ENCODE assay signal across 14 mouse cellular contexts in genomic region chr5:151108955-151109354, GRCm38 (mm10).
DNase-seq lines count a peak whose midpoint lies in the region; ATAC-seq and TF ChIP-seq lines count a peak whose summit lies in the region.
"Had no signal": no experiment of that assay in that cellular context is flagged by ENCODE, and none has a peak within 500 bp of the region (broad histone marks: within the 10 kb centered on the region; RNA-seq: fewer than 3 reads in every experiment).

No protein-coding gene starts in this region.

- H3K4me1 ChIP-seq in hindbrain, embryonic 13.5 days (replicated peaks): peaks cover 17% of the 10 kb centered on the region
- H3K4me1 ChIP-seq in hindbrain, embryonic 11.5 days (replicated peaks; ENCODE audit: control insufficient read depth, insufficient read depth, low read length): no peaks in the 10 kb centered on the region
- H3K4me1 ChIP-seq in limb, embryonic 13.5 days: peaks cover 30% of the 10 kb centered on the region
- H3K4me1 ChIP-seq in limb, embryonic 10.5 days: peaks cover 13% of the 10 kb centered on the region
- H3K4me1 ChIP-seq in embryonic facial prominence, embryonic 12.5 days: peaks cover 17% of the 10 kb centered on the region; the same call in 1 of the 2 replicates
- H3K4me1 ChIP-seq in intestine, postnatal 0 days (replicated peaks; ENCODE audit: control insufficient read depth, insufficient read depth, low read length): peaks cover under 1% of the 10 kb centered on the region; the same call in 1 of the 2 replicates

- H3K27me3 ChIP-seq in hindbrain, embryonic 13.5 days: no peaks in the 10 kb centered on the region
- no peaks in the 10 kb centered on the region for H3K27me3 ChIP-seq in hindbrain, embryonic 11.5 days (ENCODE audit: control insufficient read depth, insufficient read depth, low read length)
- H3K27me3 ChIP-seq in limb, embryonic 13.5 days: no peaks in the 10 kb centered on the region
- H3K27me3 ChIP-seq in limb, embryonic 10.5 days (ENCODE audit: low read depth, poor library complexity, severe bottlenecking): no peaks in the 10 kb centered on the region
- H3K27me3 ChIP-seq in embryonic facial prominence, embryonic 12.5 days: no peaks in the 10 kb centered on the region
- no peaks in the 10 kb centered on the region for H3K27me3 ChIP-seq in intestine, postnatal 0 days (replicated peaks; ENCODE audit: control insufficient read depth, insufficient read depth, low read length)

- H3K27ac ChIP-seq in hindbrain, embryonic 13.5 days: no peak overlapping the region
- no peak overlapping the region for H3K27ac ChIP-seq in hindbrain, embryonic 11.5 days (ENCODE audit: low read depth, low read length)
- H3K27ac ChIP-seq in limb, embryonic 13.5 days: no peak overlapping the region
- no peak overlapping the region for H3K27ac ChIP-seq in limb, embryonic 10.5 days
- 0 out of 2 replicates have a peak overlapping the region, but pooled peaks have one; percentile 2 for H3K27ac ChIP-seq in embryonic facial prominence, embryonic 12.5 days
- H3K27ac ChIP-seq in intestine, postnatal 0 days (ENCODE audit: low read depth, low read length): peak overlapping the region; percentile 54; the same call in 1 of the 2 replicates
- H3K27ac ChIP-seq: macrophage had no signal

- ATAC-seq in hindbrain, embryonic 13.5 days (ENCODE audit: low FRiP score): no peak
- ATAC-seq in hindbrain, embryonic 11.5 days (ENCODE audit: low FRiP score): no peak
- ATAC-seq in limb, embryonic 13.5 days (ENCODE audit: low FRiP score, low read depth): no peak
- ATAC-seq in embryonic facial prominence, embryonic 12.5 days (ENCODE audit: insufficient number of reproducible peaks, insufficient read depth, low FRiP score, low TSS enrichment): no peak
- ATAC-seq in intestine, postnatal 0 days: no peak
- ATAC-seq: forebrain, postnatal 0 days; inflammation-experienced regulatory T-cells, adult 6 months had no signal

- no peaks in the 10 kb centered on the region for H3K36me3 ChIP-seq in hindbrain, embryonic 13.5 days
- no peaks in the 10 kb centered on the region for H3K36me3 ChIP-seq in hindbrain, embryonic 11.5 days (ENCODE audit: control insufficient read depth, insufficient read depth, low read length)
- H3K36me3 ChIP-seq in limb, embryonic 13.5 days: no peaks in the 10 kb centered on the region
- no peaks in the 10 kb centered on the region for H3K36me3 ChIP-seq in limb, embryonic 10.5 days
- no peaks in the 10 kb centered on the region for H3K36me3 ChIP-seq in embryonic facial prominence, embryonic 12.5 days
- no peaks in the 10 kb centered on the region for H3K36me3 ChIP-seq in intestine, postnatal 0 days (ENCODE audit: control insufficient read depth, insufficient read depth)

- no peak for TF ChIP-seq CTCF in intestine, postnatal 0 days (IDR thresholded peaks at IDR 0.05; ENCODE audit: low read depth)

- no peak overlapping the region for H3K9ac ChIP-seq in hindbrain, embryonic 13.5 days
- no peak overlapping the region for H3K9ac ChIP-seq in hindbrain, embryonic 11.5 days (ENCODE audit: low read depth, low read length)
- no peak overlapping the region for H3K9ac ChIP-seq in limb, embryonic 13.5 days
- no peak overlapping the region for H3K9ac ChIP-seq in embryonic facial prominence, embryonic 12.5 days
- no peak overlapping the region for H3K9ac ChIP-seq in intestine, postnatal 0 days (ENCODE audit: low read depth, low read length)
- H3K9ac ChIP-seq: forebrain, postnatal 0 days had no signal

- H3K9me3 ChIP-seq in hindbrain, embryonic 13.5 days: no peaks in the 10 kb centered on the region
- H3K9me3 ChIP-seq in hindbrain, embryonic 11.5 days (ENCODE audit: control insufficient read depth, low read length): no peaks in the 10 kb centered on the region
- no peaks in the 10 kb centered on the region for H3K9me3 ChIP-seq in limb, embryonic 13.5 days
- no peaks in the 10 kb centered on the region for H3K9me3 ChIP-seq in limb, embryonic 10.5 days (replicated peaks)
- no peaks in the 10 kb centered on the region for H3K9me3 ChIP-seq in embryonic facial prominence, embryonic 12.5 days
- no peaks in the 10 kb centered on the region for H3K9me3 ChIP-seq in intestine, postnatal 0 days (ENCODE audit: control insufficient read depth)

- no peak for DNase-seq in hindbrain, embryonic 11.5 days (ENCODE audit: low spot score)
- no peak for DNase-seq in limb, embryonic 10.5 days (ENCODE audit: low spot score)
- DNase-seq in cerebellum, adult 9-10 months: no peak
- DNase-seq: cerebellum, postnatal 14 days; forebrain, postnatal 0 days; gastrocnemius, postnatal 36 days; midbrain, embryonic 14.5 days; spleen, adult 18-20 months had no signal

- WGBS in hindbrain, embryonic 13.5 days: 84% methylated on average over 7 of the region's 7 CpGs
- 86% methylated on average over 7 of the region's 7 CpGs for WGBS in hindbrain, embryonic 11.5 days
- 83% methylated on average over 7 of the region's 7 CpGs for WGBS in limb, embryonic 13.5 days
- 84% methylated on average over 7 of the region's 7 CpGs for WGBS in limb, embryonic 10.5 days
- 76% methylated on average over 7 of the region's 7 CpGs for WGBS in embryonic facial prominence, embryonic 12.5 days
- 74% methylated on average over 7 of the region's 7 CpGs for WGBS in intestine, postnatal 0 days

- no peak overlapping the region for H3K4me3 ChIP-seq in hindbrain, embryonic 13.5 days
- no peak overlapping the region for H3K4me3 ChIP-seq in hindbrain, embryonic 11.5 days (ENCODE audit: low read depth, low read length)
- H3K4me3 ChIP-seq in limb, embryonic 13.5 days: no peak overlapping the region
- no peak overlapping the region for H3K4me3 ChIP-seq in limb, embryonic 10.5 days
- H3K4me3 ChIP-seq in embryonic facial prominence, embryonic 12.5 days: no peak overlapping the region
- no peak overlapping the region for H3K4me3 ChIP-seq in intestine, postnatal 0 days (ENCODE audit: low read depth, low read length)

- peak overlapping the region; percentile 16; the same call in 1 of the 2 replicates for H3K4me2 ChIP-seq in hindbrain, embryonic 13.5 days
- no peak overlapping the region for H3K4me2 ChIP-seq in hindbrain, embryonic 11.5 days (replicated peaks; ENCODE audit: low read depth, low read length)
- H3K4me2 ChIP-seq in limb, embryonic 13.5 days (replicated peaks): 0 out of 2 replicates have a peak overlapping the region, but pooled peaks have one; percentile 1
- no peak overlapping the region for H3K4me2 ChIP-seq in embryonic facial prominence, embryonic 12.5 days (replicated peaks)
- no peak overlapping the region for H3K4me2 ChIP-seq in intestine, postnatal 0 days (replicated peaks; ENCODE audit: low read depth)

Comparison
In these comparisons a context has a peak if more than half of its experiments do, and no peak if none do; other contexts are left out.
1. H3K4me2 ChIP-seq: peak in hindbrain, embryonic 13.5 days (single experiment) and limb, embryonic 13.5 days (single experiment); none in hindbrain, embryonic 11.5 days (single experiment), embryonic facial prominence, embryonic 12.5 days (single experiment) and intestine, postnatal 0 days (single experiment).
2. H3K27ac ChIP-seq: peak in embryonic facial prominence, embryonic 12.5 days (single experiment) and intestine, postnatal 0 days (single experiment); none in hindbrain, embryonic 13.5 days (single experiment), hindbrain, embryonic 11.5 days (single experiment), limb, embryonic 13.5 days (single experiment) and limb, embryonic 10.5 days (single experiment).